Mouse (Mus musculus): Measurements from ENCODE around the gene Foxn2. TPM values are rescaled to one million over a fixed set of nuclear protein-coding genes. Genes with fewer than 3 reads are reported as not detected.

Foxn2 gene
- polyA plus RNA-seq, 1 experiment: 1.7 TPM

- H3K4me3 ChIP-seq (ENCODE audit: control insufficient read depth, low read depth, low read length): no peak overlapping the region
- H3K4me1 ChIP-seq (ENCODE audit: control insufficient read depth, insufficient read depth, low read length): peaks cover 3% of the 10 kb centered on the region
- TF ChIP-seq POLR2A (IDR thresholded peaks at IDR 0.05; ENCODE audit: control insufficient read depth, low read depth, low read length): no peak
- no peak for TF ChIP-seq CTCF (IDR thresholded peaks at IDR 0.05; ENCODE audit: control insufficient read depth, insufficient read depth, insufficient replicate concordance, low read depth, low read length)
- no peaks in the 10 kb centered on the region for H3K27me3 ChIP-seq (ENCODE audit: control insufficient read depth, insufficient read depth, low read length)
- no peaks in the 10 kb centered on the region for H3K36me3 ChIP-seq (ENCODE audit: control insufficient read depth, insufficient read depth, low read length)
- no peak overlapping the region for H3K27ac ChIP-seq (ENCODE audit: control insufficient read depth, insufficient read depth, low read depth, low read length)
Measured at GRCm38 (mm10) chr17:88481062-88481461, 40.6 kb downstream of the Foxn2 start.

- H3K27ac ChIP-seq (ENCODE audit: control insufficient read depth, insufficient read depth, low read depth, low read length): no peak overlapping the region
- peaks cover 3% of the 10 kb centered on the region for H3K4me1 ChIP-seq (ENCODE audit: control insufficient read depth, insufficient read depth, low read length)
- no peaks in the 10 kb centered on the region for H3K36me3 ChIP-seq (ENCODE audit: control insufficient read depth, insufficient read depth, low read length)
- TF ChIP-seq POLR2A (IDR thresholded peaks at IDR 0.05; ENCODE audit: control insufficient read depth, low read depth, low read length) (no peak), CTCF (IDR thresholded peaks at IDR 0.05; ENCODE audit: control insufficient read depth, insufficient read depth, insufficient replicate concordance, low read depth, low read length) (no peak)
- no peaks in the 10 kb centered on the region for H3K27me3 ChIP-seq (ENCODE audit: control insufficient read depth, insufficient read depth, low read length)
- H3K4me3 ChIP-seq (ENCODE audit: control insufficient read depth, low read depth, low read length): no peak overlapping the region
Measured at GRCm38 (mm10) chr17:88481587-88481986, 41.1 kb downstream of the Foxn2 start.

GRCm38 (mm10) chr17:88484539-88484938 is 44.0 kb downstream of the Foxn2 start:
- Histone ChIP-seq H3K27ac (ENCODE audit: control insufficient read depth, insufficient read depth, low read depth, low read length) (no peak overlapping the region), H3K4me3 (ENCODE audit: control insufficient read depth, low read depth, low read length) (no peak overlapping the region), H3K27me3 (ENCODE audit: control insufficient read depth, insufficient read depth, low read length) (no peaks in the 10 kb centered on the region), H3K4me1 (ENCODE audit: control insufficient read depth, insufficient read depth, low read length) (peaks cover 2% of the 10 kb centered on the region; the same call in 1 of the 2 replicates), H3K36me3 (ENCODE audit: control insufficient read depth, insufficient read depth, low read length) (no peaks in the 10 kb centered on the region)
- TF ChIP-seq CTCF (IDR thresholded peaks at IDR 0.05; ENCODE audit: control insufficient read depth, insufficient read depth, insufficient replicate concordance, low read depth, low read length): no peak
- TF ChIP-seq POLR2A (IDR thresholded peaks at IDR 0.05; ENCODE audit: control insufficient read depth, low read depth, low read length): no peak

- TF ChIP-seq POLR2A (IDR thresholded peaks at IDR 0.05; ENCODE audit: control insufficient read depth, low read depth, low read length): no peak
- no peak for TF ChIP-seq CTCF (IDR thresholded peaks at IDR 0.05; ENCODE audit: control insufficient read depth, insufficient read depth, insufficient replicate concordance, low read depth, low read length)
- Histone ChIP-seq H3K27me3 (ENCODE audit: control insufficient read depth, insufficient read depth, low read length) (no peaks in the 10 kb centered on the region), H3K4me1 (ENCODE audit: control insufficient read depth, insufficient read depth, low read length) (peaks cover 2% of the 10 kb centered on the region; the same call in 1 of the 2 replicates), H3K36me3 (ENCODE audit: control insufficient read depth, insufficient read depth, low read length) (no peaks in the 10 kb centered on the region), H3K4me3 (ENCODE audit: control insufficient read depth, low read depth, low read length) (no peak overlapping the region), H3K27ac (ENCODE audit: control insufficient read depth, insufficient read depth, low read depth, low read length) (no peak overlapping the region)
Measured at GRCm38 (mm10) chr17:88484951-88485350, 44.4 kb downstream of the Foxn2 start.

- peaks cover 11% of the 10 kb centered on the region for H3K4me1 ChIP-seq (ENCODE audit: control insufficient read depth, insufficient read depth, low read length)
- no peak for TF ChIP-seq POLR2A (IDR thresholded peaks at IDR 0.05; ENCODE audit: control insufficient read depth, low read depth, low read length)
- H3K36me3 ChIP-seq (ENCODE audit: control insufficient read depth, insufficient read depth, low read length): no peaks in the 10 kb centered on the region
- no peaks in the 10 kb centered on the region for H3K27me3 ChIP-seq (ENCODE audit: control insufficient read depth, insufficient read depth, low read length)
- no peak overlapping the region for H3K4me3 ChIP-seq (ENCODE audit: control insufficient read depth, low read depth, low read length)
- H3K27ac ChIP-seq (ENCODE audit: control insufficient read depth, insufficient read depth, low read depth, low read length): no peak overlapping the region
Measured at GRCm38 (mm10) chr17:88490546-88490945, 50.0 kb downstream of the Foxn2 start.

GRCm38 (mm10) chr17:88491366-88492106 is 51.0 kb downstream of the Foxn2 start:
- Histone ChIP-seq H3K27me3 (ENCODE audit: control insufficient read depth, insufficient read depth, low read length) (no peaks in the 10 kb centered on the region), H3K4me3 (ENCODE audit: control insufficient read depth, low read depth, low read length) (no peak overlapping the region), H3K4me1 (ENCODE audit: control insufficient read depth, insufficient read depth, low read length) (peaks cover 11% of the 10 kb centered on the region), H3K36me3 (ENCODE audit: control insufficient read depth, insufficient read depth, low read length) (no peaks in the 10 kb centered on the region), H3K27ac (ENCODE audit: control insufficient read depth, insufficient read depth, low read depth, low read length) (no peak overlapping the region)
- TF ChIP-seq POLR2A (IDR thresholded peaks at IDR 0.05; ENCODE audit: control insufficient read depth, low read depth, low read length) (no peak), CTCF (IDR thresholded peaks at IDR 0.05; ENCODE audit: control insufficient read depth, insufficient read depth, insufficient replicate concordance, low read depth, low read length) (no peak)

GRCm38 (mm10) chr17:88492107-88492460 is 51.6 kb downstream of the Foxn2 start:
- no peak overlapping the region for H3K27ac ChIP-seq (ENCODE audit: control insufficient read depth, insufficient read depth, low read depth, low read length)
- no peak for TF ChIP-seq POLR2A (IDR thresholded peaks at IDR 0.05; ENCODE audit: control insufficient read depth, low read depth, low read length)
- no peak for TF ChIP-seq CTCF (IDR thresholded peaks at IDR 0.05; ENCODE audit: control insufficient read depth, insufficient read depth, insufficient replicate concordance, low read depth, low read length)
- no peaks in the 10 kb centered on the region for H3K36me3 ChIP-seq (ENCODE audit: control insufficient read depth, insufficient read depth, low read length)
- no peaks in the 10 kb centered on the region for H3K27me3 ChIP-seq (ENCODE audit: control insufficient read depth, insufficient read depth, low read length)
- peaks cover 10% of the 10 kb centered on the region for H3K4me1 ChIP-seq (ENCODE audit: control insufficient read depth, insufficient read depth, low read length)
- no peak overlapping the region for H3K4me3 ChIP-seq (ENCODE audit: control insufficient read depth, low read depth, low read length)
